Mouse (Mus musculus): Measurements from ENCODE around the gene Ncdn.

GRCm38 (mm10) chr4:126753268-126754230 is at the start of gene Ncdn, which contains the start of gene AU040320:
- peak; percentile 85 for TF ChIP-seq POLR2A (IDR thresholded peaks at IDR 0.05; ENCODE audit: low read depth, low read length)
- no peak for TF ChIP-seq CTCF (IDR thresholded peaks at IDR 0.05; ENCODE audit: borderline replicate concordance, insufficient read depth, low read length)
